Mouse (Mus musculus) stomach, postnatal 0 days (tissue): Measurements from ENCODE around the gene Shc1. TPM values are rescaled to one million over a fixed set of nuclear protein-coding genes. Genes with fewer than 3 reads are reported as not detected.
A peak's percentile ranks its signal among the peaks of the same experiment; 100 is the strongest.

ENCODE experiments used
- ATAC-seq: fragments of 200-750 bp; cut with Nextera tagmentation; 2 replicates; pipeline ENCODE4 v1.8.0; 2017; ENCODE audit not compliant: low FRiP score, low TSS enrichment
- DNase-seq: peaks from one replicate; pipeline ENCODE4 v3.0.0-alpha.2; 2016; ENCODE audit warnings: low spot score
- H3K27ac ChIP-seq: fragments of 300-500 bp; sonication (generic); replicated peaks from 2 replicates; pipeline ENCODE4 v1.5.1; 2014; ENCODE audit warnings: mild to moderate bottlenecking, control low read depth
- H3K27me3 ChIP-seq: fragments of 300-500 bp; sonication (generic); 2 replicates; pipeline ENCODE4 v1.6.1; 2014; ENCODE audit warnings: low read length; ENCODE audit not compliant: control insufficient read depth, insufficient read depth
- H3K36me3 ChIP-seq: fragments of 300-500 bp; sonication (generic); 2 replicates; pipeline ENCODE4 v1.6.1; 2014; ENCODE audit warnings: low read length, mixed read lengths; ENCODE audit not compliant: control insufficient read depth, insufficient read depth
- H3K4me1 ChIP-seq: fragments of 300-500 bp; sonication (generic); replicated peaks from 2 replicates; pipeline ENCODE4 v1.6.1; 2014; ENCODE audit warnings: antibody characterized with exemption; ENCODE audit not compliant: control insufficient read depth, insufficient read depth
- H3K4me2 ChIP-seq: fragments of 300-500 bp; sonication (generic); replicated peaks from 2 replicates; pipeline ENCODE4 v1.6.1; 2014; ENCODE audit warnings: low read depth, mild to moderate bottlenecking, control low read depth, moderate library complexity
- H3K4me3 ChIP-seq: fragments of 300-500 bp; sonication (generic); 2 replicates; pipeline ENCODE4 v1.5.1; 2014; ENCODE audit warnings: low read depth, low read length, control low read depth
- H3K9ac ChIP-seq: fragments of 300-500 bp; sonication (generic); 2 replicates; pipeline ENCODE4 v1.6.1; 2014; ENCODE audit warnings: mild to moderate bottlenecking, low read length, control low read depth, mixed read lengths
- H3K9me3 ChIP-seq: fragments of 300-500 bp; sonication (generic); 2 replicates; pipeline ENCODE4 v1.6.1; 2016; ENCODE audit warnings: low read length; ENCODE audit not compliant: control insufficient read depth
- CTCF ChIP-seq: IDR thresholded peaks from 2 replicates; pipeline ENCODE4 v1.5.1; 2016; ENCODE audit warnings: antibody characterized with exemption, low read depth, mild to moderate bottlenecking, moderate library complexity
- EP300 ChIP-seq: optimal IDR thresholded peaks from 2 replicates; pipeline ENCODE3; 2016; ENCODE audit warnings: antibody characterized with exemption
- WGBS: fragments of 180-500 bp; shearing (Covaris S2); extraction: QIAGEN DNeasy Blood & Tissue Kit; methylation state at CpG from one replicate; pipeline ENCODE4 v1.1.7; 2014; 5-methylcytosine and 5-hydroxymethylcytosine counted together
- polyA plus RNA-seq: library from polyadenylated mRNA; unstranded; fragments of >200 nt; fragmentation: Nextera tagmentation; extraction: Ambion mirVana; gene quantifications from 2 replicates; pipeline ENCODE4 v1.2.1, GENCODE M21; 2015

The Shc1 gene
- polyA plus RNA-seq, 1 experiment from 2014 or later, result 42.6 TPM

- peak overlapping the region; percentile 88 for H3K9ac ChIP-seq
- ATAC-seq (no peak), DNase-seq (peak; percentile 51)
- peaks cover 7% of the 10 kb centered on the region; the same call in 1 of the 2 replicates for H3K36me3 ChIP-seq
- peak overlapping the region; percentile 69 for H3K4me3 ChIP-seq
- H3K4me1 ChIP-seq, result peaks cover 6% of the 10 kb centered on the region
- no peaks in the 10 kb centered on the region for H3K27me3 ChIP-seq
- peak overlapping the region; percentile 81 for H3K4me2 ChIP-seq
- 1% methylated on average over 9 of the region's 9 CpGs for WGBS
- H3K9me3 ChIP-seq, result no peaks in the 10 kb centered on the region
- TF ChIP-seq CTCF (no peak), EP300 (no peak)
- H3K27ac ChIP-seq, result peak overlapping the region; percentile 99
Observed at GRCm38 (mm10) chr3:89419571-89419970, 1.3 kb downstream of the Shc1 start.

GRCm38 (mm10) chr3:89419981-89420380 is 1.7 kb downstream of the Shc1 start:
- peak overlapping the region; percentile 81 for H3K4me2 ChIP-seq
- H3K4me1 ChIP-seq, result peaks cover 6% of the 10 kb centered on the region
- peak overlapping the region; percentile 88 for H3K9ac ChIP-seq
- H3K36me3 ChIP-seq, result peaks cover 11% of the 10 kb centered on the region; the same call in 1 of the 2 replicates
- WGBS, result 23% methylated on average over 3 of the region's 3 CpGs
- no peaks in the 10 kb centered on the region for H3K27me3 ChIP-seq
- H3K27ac ChIP-seq, result peak overlapping the region; percentile 99
- ATAC-seq, result no peak
- TF ChIP-seq CTCF, result no peak
- no peak for TF ChIP-seq EP300
- DNase-seq, result no peak
- no peaks in the 10 kb centered on the region for H3K9me3 ChIP-seq
- H3K4me3 ChIP-seq, result peak overlapping the region; percentile 69

- H3K4me3 ChIP-seq, result peak overlapping the region; percentile 53; the same call in 1 of the 2 replicates
- DNase-seq, result no peak
- peak overlapping the region; percentile 73 for H3K4me2 ChIP-seq
- H3K4me1 ChIP-seq, result peaks cover 6% of the 10 kb centered on the region
- no peak for TF ChIP-seq EP300
- TF ChIP-seq CTCF, result no peak
- WGBS, result 30% methylated on average over 2 of the region's 2 CpGs
- H3K27ac ChIP-seq, result peak overlapping the region; percentile 90
- no peaks in the 10 kb centered on the region for H3K9me3 ChIP-seq
- H3K27me3 ChIP-seq, result no peaks in the 10 kb centered on the region
- no peak for ATAC-seq
- H3K9ac ChIP-seq, result peak overlapping the region; percentile 35; the same call in 1 of the 2 replicates
- peaks cover 13% of the 10 kb centered on the region; the same call in 1 of the 2 replicates for H3K36me3 ChIP-seq
Observed at GRCm38 (mm10) chr3:89420421-89420820, 2.2 kb downstream of the Shc1 start.

GRCm38 (mm10) chr3:89421002-89421774 is 2.9 kb downstream of the Shc1 start:
- peak overlapping the region; percentile 74 for H3K9ac ChIP-seq
- peak overlapping the region; percentile 73 for H3K4me2 ChIP-seq
- DNase-seq (peak; percentile 82), ATAC-seq (peak; percentile 77)
- H3K27ac ChIP-seq, result peak overlapping the region; percentile 90
- 3% methylated on average over 11 of the region's 11 CpGs for WGBS
- H3K9me3 ChIP-seq, result no peaks in the 10 kb centered on the region
- H3K36me3 ChIP-seq, result peaks cover 10% of the 10 kb centered on the region; the same call in 1 of the 2 replicates
- no peaks in the 10 kb centered on the region for H3K27me3 ChIP-seq
- no peak for TF ChIP-seq EP300
- TF ChIP-seq CTCF, result no peak
- peak overlapping the region; percentile 53 for H3K4me3 ChIP-seq
- peaks cover 6% of the 10 kb centered on the region for H3K4me1 ChIP-seq

- TF ChIP-seq CTCF, result no peak
- no peak for TF ChIP-seq EP300
Observed at GRCm38 (mm10) chr3:89421810-89422473, 3.7 kb downstream of the Shc1 start.

More at GRCm38 (mm10) chr3:89421810-89422473, 3.7 kb downstream of the Shc1 start:
- 10% methylated on average over 22 of the region's 22 CpGs for WGBS
- H3K9ac ChIP-seq, result peak overlapping the region; percentile 74
- H3K36me3 ChIP-seq, result peaks cover 10% of the 10 kb centered on the region
- H3K27me3 ChIP-seq, result no peaks in the 10 kb centered on the region
- DNase-seq, result no peak
- H3K4me1 ChIP-seq, result peaks cover 6% of the 10 kb centered on the region
- ATAC-seq, result no peak
- H3K27ac ChIP-seq, result peak overlapping the region; percentile 86
- peak overlapping the region; percentile 73 for H3K4me2 ChIP-seq
- H3K9me3 ChIP-seq, result no peaks in the 10 kb centered on the region
- peak overlapping the region; percentile 53 for H3K4me3 ChIP-seq
